9 mouse cellular contexts compared by ENCODE assay signal in genomic region chr4:32337638-32338037, GRCm38 (mm10).
A peak's percentile ranks its signal among the peaks of the same experiment; 100 is the strongest.
DNase-seq lines count a peak whose midpoint lies in the region; ATAC-seq and TF ChIP-seq lines count a peak whose summit lies in the region.
"Had no signal": no experiment of that assay in that cellular context is flagged by ENCODE, and none has a peak within 500 bp of the region (broad histone marks: within the 10 kb centered on the region; RNA-seq: fewer than 3 reads in every experiment).

No protein-coding gene starts in this region.

- H3K4me3 ChIP-seq in midbrain, embryonic 14.5 days (replicated peaks; ENCODE audit: low read depth, low read length), result no peak overlapping the region
- no peak overlapping the region for H3K4me3 ChIP-seq in midbrain, embryonic 15.5 days
- no peak overlapping the region for H3K4me3 ChIP-seq in intestine, postnatal 0 days (ENCODE audit: low read depth, low read length)
- H3K4me3 ChIP-seq in liver, embryonic 16.5 days (ENCODE audit: low read depth, low read length), result no peak overlapping the region
- H3K4me3 ChIP-seq: midbrain, embryonic 12.5 days had no signal

- WGBS in midbrain, embryonic 14.5 days, result 25% methylated on average over 11 of the region's 11 CpGs
- WGBS in midbrain, embryonic 15.5 days, result 21% methylated on average over 11 of the region's 11 CpGs
- 4% methylated on average over 11 of the region's 11 CpGs for WGBS in intestine, postnatal 0 days
- 7% methylated on average over 11 of the region's 11 CpGs for WGBS in liver, embryonic 16.5 days (ENCODE audit: insufficient replicate concordance)

- H3K36me3 ChIP-seq in midbrain, embryonic 14.5 days (ENCODE audit: control insufficient read depth, insufficient read depth, low read length), result no peaks in the 10 kb centered on the region
- no peaks in the 10 kb centered on the region for H3K36me3 ChIP-seq in midbrain, embryonic 15.5 days (replicated peaks)
- H3K36me3 ChIP-seq in intestine, postnatal 0 days (ENCODE audit: control insufficient read depth, insufficient read depth), result no peaks in the 10 kb centered on the region
- H3K36me3 ChIP-seq in liver, embryonic 16.5 days (ENCODE audit: control insufficient read depth, insufficient read depth), result no peaks in the 10 kb centered on the region
- H3K36me3 ChIP-seq: midbrain, embryonic 12.5 days had no signal

- TF ChIP-seq CTCF in intestine, postnatal 0 days (IDR thresholded peaks at IDR 0.05; ENCODE audit: low read depth), result no peak

- peaks cover 4% of the 10 kb centered on the region; the same call in 1 of the 2 replicates for H3K4me1 ChIP-seq in midbrain, embryonic 14.5 days (ENCODE audit: control insufficient read depth, insufficient read depth, low read length)
- peaks cover 12% of the 10 kb centered on the region; the same call in 1 of the 2 replicates for H3K4me1 ChIP-seq in midbrain, embryonic 15.5 days
- H3K4me1 ChIP-seq in intestine, postnatal 0 days (replicated peaks; ENCODE audit: control insufficient read depth, insufficient read depth, low read length), result no peaks in the 10 kb centered on the region
- peaks cover 23% of the 10 kb centered on the region for H3K4me1 ChIP-seq in liver, embryonic 16.5 days (ENCODE audit: control insufficient read depth, low read depth, low read length)

- H3K4me2 ChIP-seq in midbrain, embryonic 14.5 days (ENCODE audit: low read length), result no peak overlapping the region
- H3K4me2 ChIP-seq in midbrain, embryonic 15.5 days, result no peak overlapping the region
- H3K4me2 ChIP-seq in intestine, postnatal 0 days (replicated peaks; ENCODE audit: low read depth), result no peak overlapping the region
- H3K4me2 ChIP-seq in liver, embryonic 16.5 days (ENCODE audit: low read depth, low read length), result peak overlapping the region; percentile 32; the same call in 1 of the 2 replicates
- H3K4me2 ChIP-seq: midbrain, embryonic 12.5 days had no signal

- no peak for DNase-seq in midbrain, embryonic 14.5 days
- DNase-seq in urinary bladder, postnatal 25 days (ENCODE audit: low spot score), result peak; percentile 51
- DNase-seq in layer of hippocampus, adult 9-11 months, result no peak
- no peak for DNase-seq in right cerebral cortex, postnatal 10 days (ENCODE audit: low spot score in 2 of 2)

- no peaks in the 10 kb centered on the region for H3K9me3 ChIP-seq in midbrain, embryonic 14.5 days (ENCODE audit: control insufficient read depth, low read length)
- no peaks in the 10 kb centered on the region for H3K9me3 ChIP-seq in midbrain, embryonic 15.5 days
- H3K9me3 ChIP-seq in intestine, postnatal 0 days (ENCODE audit: control insufficient read depth), result no peaks in the 10 kb centered on the region
- H3K9me3 ChIP-seq in liver, embryonic 16.5 days (replicated peaks; ENCODE audit: control insufficient read depth, low read length), result no peaks in the 10 kb centered on the region
- H3K9me3 ChIP-seq: midbrain, embryonic 12.5 days had no signal

- no peak overlapping the region; the same call in 1 of the 2 replicates for H3K27ac ChIP-seq in midbrain, embryonic 14.5 days (replicated peaks; ENCODE audit: low read depth, low read length)
- H3K27ac ChIP-seq in midbrain, embryonic 15.5 days, result no peak overlapping the region
- H3K27ac ChIP-seq in intestine, postnatal 0 days (ENCODE audit: low read depth, low read length), result no peak overlapping the region
- H3K27ac ChIP-seq in liver, embryonic 16.5 days (ENCODE audit: low read length), result peak overlapping the region; percentile 53
- H3K27ac ChIP-seq: midbrain, embryonic 12.5 days had no signal

- no peak overlapping the region for H3K9ac ChIP-seq in midbrain, embryonic 14.5 days (replicated peaks; ENCODE audit: low read length)
- no peak overlapping the region for H3K9ac ChIP-seq in midbrain, embryonic 15.5 days
- H3K9ac ChIP-seq in intestine, postnatal 0 days (ENCODE audit: low read depth, low read length), result no peak overlapping the region
- H3K9ac ChIP-seq in liver, embryonic 16.5 days (ENCODE audit: low read depth, low read length), result no peak overlapping the region
- H3K9ac ChIP-seq: midbrain, embryonic 12.5 days had no signal

- peak; percentile 31; the same call in 1 of the 2 replicates for ATAC-seq in midbrain, embryonic 14.5 days (ENCODE audit: low FRiP score, low TSS enrichment)
- no peak for ATAC-seq in midbrain, embryonic 15.5 days (replicated peaks)
- ATAC-seq in erythroid progenitor cell, adult 5-6 weeks (replicated peaks; ENCODE audit: low FRiP score, poor library complexity, severe bottlenecking), result peak; percentile 94
- ATAC-seq in intestine, postnatal 0 days, result peak; percentile 65
- ATAC-seq in liver, embryonic 16.5 days (ENCODE audit: low read depth), result peak; percentile 89

- no peaks in the 10 kb centered on the region for H3K27me3 ChIP-seq in midbrain, embryonic 14.5 days (ENCODE audit: control insufficient read depth, insufficient read depth, low read length)
- no peaks in the 10 kb centered on the region for H3K27me3 ChIP-seq in midbrain, embryonic 15.5 days (replicated peaks)
- no peaks in the 10 kb centered on the region for H3K27me3 ChIP-seq in intestine, postnatal 0 days (replicated peaks; ENCODE audit: control insufficient read depth, insufficient read depth, low read length)
- no peaks in the 10 kb centered on the region for H3K27me3 ChIP-seq in liver, embryonic 16.5 days (ENCODE audit: control insufficient read depth, insufficient read depth, low read depth, low read length)
